Mouse (Mus musculus) spleen, adult 2 months (tissue): ENCODE data around the gene Parm1. TPM values are rescaled to one million over a fixed set of nuclear protein-coding genes. Genes with fewer than 3 reads are reported as not detected.

Experiments
- DNase-seq, 2 experiments: peaks; one replicate each; pipeline versions ENCODE4 v3.0.0 to v3.0.0-alpha.2; 2012 to 2021; ENCODE audit warnings: low spot score in 2 of 2, low read depth in 1 of 2
- H3K27ac ChIP-seq: fragments of 200-500 bp; 2 replicates; pipeline ENCODE4 v1.5.1; 2012; ENCODE audit warnings: low read length, inconsistent platforms; ENCODE audit not compliant: insufficient read depth
- H3K27me3 ChIP-seq: fragments of 200-500 bp; 2 replicates; pipeline ENCODE4 v1.6.1; 2012; ENCODE audit warnings: mild to moderate bottlenecking, moderate library complexity, low read length, inconsistent platforms; ENCODE audit not compliant: control insufficient read depth, insufficient read depth
- H3K36me3 ChIP-seq: fragments of 200-500 bp; 2 replicates; pipeline ENCODE4 v1.6.1; 2012; ENCODE audit warnings: mild to moderate bottlenecking, low read length, inconsistent platforms; ENCODE audit not compliant: control insufficient read depth, insufficient read depth
- H3K4me1 ChIP-seq: fragments of 200-500 bp; 2 replicates; pipeline ENCODE4 v1.6.1; 2011; ENCODE audit warnings: inconsistent platforms; ENCODE audit not compliant: control insufficient read depth, insufficient read depth, insufficient read length
- H3K4me3 ChIP-seq: fragments of 200-500 bp; 2 replicates; pipeline ENCODE4 v1.5.1; 2011; ENCODE audit warnings: mild to moderate bottlenecking, inconsistent platforms; ENCODE audit not compliant: insufficient read depth, insufficient read length; ENCODE audit errors: extremely low read depth
- CTCF ChIP-seq: fragments of 200-500 bp; IDR thresholded peaks from 2 replicates; pipeline ENCODE4 v1.5.1; 2011; ENCODE audit warnings: mild to moderate bottlenecking, inconsistent platforms; ENCODE audit not compliant: insufficient read depth, insufficient read length, insufficient replicate concordance; ENCODE audit errors: extremely low read depth
- POLR2A ChIP-seq: fragments of 200-500 bp; IDR thresholded peaks from 2 replicates; pipeline ENCODE4 v1.6.1; 2011; ENCODE audit warnings: low read depth, low read length, inconsistent platforms
- WGBS: fragments of 180-500 bp; shearing (Covaris S2); methylation state at CpG from one replicate; pipeline ENCODE4 v1.1.7; 2018; 5-methylcytosine and 5-hydroxymethylcytosine counted together
- polyA plus RNA-seq: library from polyadenylated mRNA; depleted of rRNA; stranded (reverse); fragments of >200 nt; gene quantifications from 2 replicates; pipeline ENCODE4 v1.2.3, GENCODE M21; 2012

Gene Parm1
- polyA plus RNA-seq, 1 experiment: 5.1 TPM

DNA sequence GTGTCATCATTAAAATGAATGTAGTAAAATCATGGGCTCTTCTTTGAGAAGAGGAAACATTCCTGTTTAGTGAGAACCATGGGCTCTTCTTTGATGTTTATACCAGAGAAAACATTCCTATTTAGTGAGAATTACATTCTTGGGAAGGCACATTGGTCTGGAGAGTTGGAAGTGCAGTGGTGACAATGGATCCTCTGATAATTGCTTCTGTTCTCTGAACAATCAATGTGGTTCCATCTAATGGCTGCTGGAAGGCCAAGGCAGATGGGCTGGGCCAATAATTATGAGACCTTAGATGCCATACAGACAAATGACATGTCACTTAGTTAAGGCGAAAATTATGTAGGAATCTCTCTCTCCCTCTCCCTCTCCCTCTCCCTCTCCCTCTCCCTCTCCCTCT, 16.1 kb upstream of the Parm1 start:
- Histone ChIP-seq H3K36me3 (no peaks in the 10 kb centered on the region), H3K4me1 (no peaks in the 10 kb centered on the region), H3K4me3 (no peak overlapping the region), H3K27me3 (no peaks in the 10 kb centered on the region), H3K27ac (no peak overlapping the region)
- TF ChIP-seq CTCF (no peak), POLR2A (no peak)
- no peak for DNase-seq
- 95% methylated on average over 1 of the region's 1 CpGs for WGBS

DNA sequence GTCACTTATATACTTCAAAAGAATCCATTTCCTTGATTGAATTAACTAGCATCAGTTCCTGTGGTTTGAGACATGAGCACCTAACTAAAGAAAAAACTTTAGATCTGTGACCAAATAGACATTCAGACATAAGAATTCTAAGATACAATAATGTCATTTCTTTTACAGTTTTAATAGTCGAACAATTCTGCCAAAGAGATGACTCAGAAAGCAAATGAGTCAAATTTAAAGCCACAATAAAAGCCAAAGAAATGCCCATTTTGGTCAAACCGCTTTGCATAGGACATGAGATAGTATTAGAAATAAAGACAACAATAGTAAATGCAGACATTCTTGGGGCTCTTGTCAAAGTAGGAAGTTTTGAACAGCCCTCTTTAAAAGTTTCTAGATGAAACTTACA, 15.0 kb upstream of the Parm1 start:
- no peak overlapping the region for H3K4me3 ChIP-seq
- no peaks in the 10 kb centered on the region for H3K4me1 ChIP-seq
- TF ChIP-seq POLR2A: no peak
- TF ChIP-seq CTCF: no peak
- H3K27me3 ChIP-seq: no peaks in the 10 kb centered on the region
- 79% methylated on average over 2 of the region's 2 CpGs for WGBS
- H3K27ac ChIP-seq: no peak overlapping the region
- H3K36me3 ChIP-seq: no peaks in the 10 kb centered on the region
- no peak for DNase-seq

- Histone ChIP-seq H3K27ac (no peak overlapping the region), H3K27me3 (no peaks in the 10 kb centered on the region), H3K36me3 (no peaks in the 10 kb centered on the region), H3K4me1 (no peaks in the 10 kb centered on the region), H3K4me3 (no peak overlapping the region)
- TF ChIP-seq POLR2A (no peak), CTCF (no peak)
- no peak for DNase-seq
- 38% methylated on average over 5 of the region's 5 CpGs for WGBS
Observed at GRCm38 (mm10) chr5:91504320-91504922, 13.0 kb upstream of the Parm1 start.

DNA sequence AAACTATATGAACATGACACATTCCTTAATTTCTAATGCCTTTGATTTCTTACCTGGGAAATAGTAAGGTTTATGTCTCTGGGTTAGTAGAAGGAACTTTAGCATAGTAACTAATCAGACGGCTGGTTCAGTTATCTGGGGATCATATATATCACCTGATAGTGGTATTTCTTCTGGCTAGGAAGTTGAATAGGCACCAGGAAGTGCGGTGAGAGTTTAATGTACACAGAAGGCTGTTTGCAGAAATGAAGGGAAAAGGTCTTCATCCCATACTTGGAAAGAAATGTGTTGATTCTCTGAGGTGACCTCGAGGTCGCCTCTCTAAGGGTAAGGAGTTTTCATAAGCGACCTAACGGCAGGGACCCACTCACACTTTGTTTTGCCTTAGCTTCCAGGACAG, 338 bp upstream of the Parm1 start:
- TF ChIP-seq POLR2A (no peak), CTCF (no peak)
- Histone ChIP-seq H3K27me3 (peaks cover 8% of the 10 kb centered on the region; the same call in 1 of the 2 replicates), H3K36me3 (no peaks in the 10 kb centered on the region), H3K4me3 (no peak overlapping the region), H3K27ac (no peak overlapping the region), H3K4me1 (peaks cover 5% of the 10 kb centered on the region)
- no peak for DNase-seq
- WGBS: 16% methylated on average over 6 of the region's 6 CpGs

GRCm38 (mm10) chr5:91518302-91518790, 931 bp downstream of the Parm1 start:
- H3K4me3 ChIP-seq: peak overlapping the region; percentile 8; the same call in 1 of the 2 replicates
- H3K27me3 ChIP-seq: peaks cover 8% of the 10 kb centered on the region; the same call in 1 of the 2 replicates
- H3K27ac ChIP-seq: no peak overlapping the region
- H3K4me1 ChIP-seq: peaks cover 5% of the 10 kb centered on the region
- no peaks in the 10 kb centered on the region for H3K36me3 ChIP-seq
- no peak for TF ChIP-seq CTCF
- no peak for TF ChIP-seq POLR2A
- 5% methylated on average over 16 of the region's 16 CpGs for WGBS
- no peak for DNase-seq

GRCm38 (mm10) chr5:91518946-91519345, 1.5 kb downstream of the Parm1 start:
- 44% methylated on average over 7 of the region's 7 CpGs for WGBS
- H3K36me3 ChIP-seq: no peaks in the 10 kb centered on the region
- peaks cover 8% of the 10 kb centered on the region; the same call in 1 of the 2 replicates for H3K27me3 ChIP-seq
- TF ChIP-seq POLR2A: no peak
- TF ChIP-seq CTCF: no peak
- peaks cover 5% of the 10 kb centered on the region for H3K4me1 ChIP-seq
- no peak overlapping the region for H3K27ac ChIP-seq
- no peak for DNase-seq
- no peak overlapping the region; the same call in 1 of the 2 replicates for H3K4me3 ChIP-seq

- Histone ChIP-seq H3K27me3 (peaks cover 8% of the 10 kb centered on the region; the same call in 1 of the 2 replicates), H3K4me3 (no peak overlapping the region), H3K36me3 (no peaks in the 10 kb centered on the region), H3K4me1 (peaks cover 5% of the 10 kb centered on the region), H3K27ac (no peak overlapping the region)
- TF ChIP-seq POLR2A: no peak
- 65% methylated on average over 4 of the region's 4 CpGs for whole genome bisulfite sequencing
- DNase-seq: no peak
Observed at GRCm38 (mm10) chr5:91519521-91519920, 2.1 kb downstream of the Parm1 start.
